Mouse (Mus musculus) heart, postnatal 25 days (tissue): ENCODE measurements around the gene Rbms3. TPM values are rescaled to one million over a fixed set of nuclear protein-coding genes. Genes with fewer than 3 reads are reported as not detected.

Experiments used
- DNase-seq: peaks from one replicate; pipeline ENCODE4 v3.0.0; 2022; ENCODE audit warnings: low spot score
- intact Hi-C: fragments of 180-260 bp; cut with DNase I; formaldehyde crosslinking; loops from one replicate; pipeline ENCODE4 v1.15.1; 2025
- total RNA-seq, 2 experiments: library from RNA; stranded (reverse); gene quantifications; 2 replicates each; pipeline ENCODE4 v1.2.3; 2021

The Rbms3 gene
- total RNA-seq, 2 experiments from 2014 or later = 12.5 to 12.7 TPM

- intact Hi-C loops = no loop called here
- no peak for DNase-seq
These were observed 331.8 kb downstream of the Rbms3 start for GRCm38 (mm10) chr9:117297662-117298531.

GRCm38 (mm10) chr9:117291066-117291850 is 338.5 kb downstream of the Rbms3 start:
- intact Hi-C loops = no loop called here
- no peak for DNase-seq

GRCm38 (mm10) chr9:117274846-117275245 is 354.9 kb downstream of the Rbms3 start:
- intact Hi-C loops = no loop called here
- DNase-seq = no peak

GRCm38 (mm10) chr9:117259614-117260013 is 370.1 kb downstream of the Rbms3 start:
- DNase-seq = no peak
- intact Hi-C loops = no loop called here

- intact Hi-C loops = loop anchor here (5.0 kb wide), 1 partner anchor 61 kb away; no protein-coding TSS in a partner anchor
- DNase-seq = no peak
These were observed 376.4 kb downstream of the Rbms3 start for GRCm38 (mm10) chr9:117253361-117253760.

GRCm38 (mm10) chr9:117252411-117252861 is 377.3 kb downstream of the Rbms3 start:
- peak; percentile 57 for DNase-seq
- intact Hi-C loops = loop anchor here (5.0 kb wide), 1 partner anchor 60 kb away; no protein-coding TSS in a partner anchor

- no peak for DNase-seq
These were observed 378.0 kb downstream of the Rbms3 start for GRCm38 (mm10) chr9:117251521-117252368.

GRCm38 (mm10) chr9:117250831-117251165 is 378.9 kb downstream of the Rbms3 start:
- no peak for DNase-seq
- intact Hi-C loops = loop anchor here (5.0 kb wide), 1 partner anchor 58 kb away; no protein-coding TSS in a partner anchor

More at GRCm38 (mm10) chr9:117251521-117252368, 378.0 kb downstream of the Rbms3 start:
- intact Hi-C loops = loop anchor here (5.0 kb wide), 1 partner anchor 59 kb away; no protein-coding TSS in a partner anchor

- DNase-seq = no peak
- intact Hi-C loops = loop anchor here (5.0 kb wide), 1 partner anchor 58 kb away; no protein-coding TSS in a partner anchor
These were observed 379.5 kb downstream of the Rbms3 start for GRCm38 (mm10) chr9:117250036-117250830.

- no peak for DNase-seq
- intact Hi-C loops = no loop called here
These were observed 382.3 kb downstream of the Rbms3 start for GRCm38 (mm10) chr9:117247311-117247980.

GRCm38 (mm10) chr9:117246173-117246572 is 383.5 kb downstream of the Rbms3 start:
- DNase-seq = no peak
- intact Hi-C loops = no loop called here

- intact Hi-C loops = no loop called here
- no peak for DNase-seq
These were observed 386.3 kb downstream of the Rbms3 start for GRCm38 (mm10) chr9:117243365-117243764.

- no peak for DNase-seq
- intact Hi-C loops = no loop called here
These were observed 395.0 kb downstream of the Rbms3 start for GRCm38 (mm10) chr9:117234726-117235075.

GRCm38 (mm10) chr9:117234065-117234725 is 395.5 kb downstream of the Rbms3 start:
- DNase-seq = no peak
- intact Hi-C loops = no loop called here

GRCm38 (mm10) chr9:117222741-117223140 is 407.0 kb downstream of the Rbms3 start:
- intact Hi-C loops = no loop called here
- DNase-seq = no peak

GRCm38 (mm10) chr9:117221481-117221880 is 408.2 kb downstream of the Rbms3 start:
- intact Hi-C loops = no loop called here
- DNase-seq = no peak

GRCm38 (mm10) chr9:117216026-117216755 is 413.5 kb downstream of the Rbms3 start:
- intact Hi-C loops = no loop called here

More at GRCm38 (mm10) chr9:117216026-117216755, 413.5 kb downstream of the Rbms3 start:
- no peak for DNase-seq
